Mouse (Mus musculus) G1E (cell line): Measurements from ENCODE around the gene Fpgs.

Experiments
- CTCF ChIP-seq: IDR thresholded peaks from 2 replicates; pipeline ENCODE4 v1.5.1; 2012; ENCODE audit warnings: low read depth, low read length, inconsistent platforms, mixed read lengths
- GATA1 ChIP-seq: IDR thresholded peaks from 2 replicates; pipeline ENCODE4 v1.6.1; 2012; ENCODE audit warnings: borderline replicate concordance, low read length, inconsistent platforms, mixed read lengths

- TF ChIP-seq CTCF (no peak), GATA1 (no peak)
These were observed 33.1 kb upstream of the Fpgs start for GRCm38 (mm10) chr2:32737008-32737407.
